ENCODE assay signal across 13 mouse cellular contexts in genomic region chr3:52929827-52930605, GRCm38 (mm10).
DNase-seq lines count a peak whose midpoint lies in the region; ATAC-seq lines count a peak whose summit lies in the region.
"Had no signal": no experiment of that assay in that cellular context is flagged by ENCODE, and none has a peak within 500 bp of the region (broad histone marks: within the 10 kb centered on the region; RNA-seq: fewer than 3 reads in every experiment).

No protein-coding gene starts in this region.

- 0 out of 2 replicates have a peak overlapping the region, but pooled peaks have one; percentile 27 for H3K27ac ChIP-seq in embryonic facial prominence, embryonic 10.5 days (replicated peaks)
- H3K27ac ChIP-seq: layer of hippocampus, adult 2 months; midbrain, embryonic 15.5 days had no signal

- no peaks in the 10 kb centered on the region for H3K27me3 ChIP-seq in embryonic facial prominence, embryonic 10.5 days (replicated peaks; ENCODE audit: low read depth, poor library complexity, severe bottlenecking)
- H3K27me3 ChIP-seq: midbrain, embryonic 15.5 days had no signal

- WGBS in embryonic facial prominence, embryonic 10.5 days, result 56% methylated on average over 13 of the region's 13 CpGs

- H3K36me3 ChIP-seq in embryonic facial prominence, embryonic 10.5 days (replicated peaks), result no peaks in the 10 kb centered on the region
- H3K36me3 ChIP-seq: midbrain, embryonic 15.5 days had no signal

- DNase-seq in retina, embryonic 14.5 days (ENCODE audit: low spot score), result peak; percentile 31
- DNase-seq in retina, postnatal 1 day, result no peak
- peak; percentile 15 for DNase-seq in embryonic facial prominence, embryonic 10.5 days (ENCODE audit: low spot score)
- peak; percentile 56 to 76 for DNase-seq in thymus, postnatal 36 days
- no peak for DNase-seq in cerebellum, adult 9-10 months
- DNase-seq in adrenal gland, postnatal 14 days, result no peak
- DNase-seq: cerebellum, postnatal 36 days; kidney, adult 8-10 months had no signal

- ATAC-seq in monocyte, adult 5-6 weeks (replicated peaks; ENCODE audit: insufficient number of reproducible peaks, low FRiP score, low TSS enrichment, poor library complexity, severe bottlenecking), result peak; percentile 56
- ATAC-seq in cerebellum, adult (ENCODE audit: insufficient number of reproducible peaks, low FRiP score, low TSS enrichment), result no peak
- ATAC-seq: hindbrain, embryonic 16.5 days; midbrain, embryonic 15.5 days had no signal

- H3K9me3 ChIP-seq in embryonic facial prominence, embryonic 10.5 days, result 0 out of 2 replicates have a peak, but pooled peaks cover 2% of the 10 kb centered on the region
- H3K9me3 ChIP-seq: midbrain, embryonic 15.5 days had no signal

- H3K4me1 ChIP-seq in embryonic facial prominence, embryonic 10.5 days, result peaks cover 14% of the 10 kb centered on the region

- H3K4me3 ChIP-seq in embryonic facial prominence, embryonic 10.5 days, result no peak overlapping the region
- H3K4me3 ChIP-seq: layer of hippocampus, adult 2 months; midbrain, embryonic 15.5 days had no signal

Comparison
In these comparisons a context has a peak if more than half of its experiments do, and no peak if none do; other contexts are left out.
1. DNase-seq: peak in retina, embryonic 14.5 days (single experiment), embryonic facial prominence, embryonic 10.5 days (single experiment) and thymus, postnatal 36 days (2 of 2); none in retina, postnatal 1 day (single experiment), cerebellum, adult 9-10 months (single experiment) and adrenal gland, postnatal 14 days (single experiment).